Mouse (Mus musculus) stomach, postnatal 0 days (tissue): ENCODE results near the gene Oxct2a. TPM values are rescaled to one million over a fixed set of nuclear protein-coding genes. Genes with fewer than 3 reads are reported as not detected.

Experiments used
- ATAC-seq: fragments of 200-750 bp; cut with Nextera tagmentation; 2 replicates; pipeline ENCODE4 v1.8.0; 2017; ENCODE audit not compliant: low FRiP score, low TSS enrichment
- DNase-seq: peaks from one replicate; pipeline ENCODE4 v3.0.0-alpha.2; 2016; ENCODE audit warnings: low spot score
- H3K27ac ChIP-seq: fragments of 300-500 bp; sonication (generic); replicated peaks from 2 replicates; pipeline ENCODE4 v1.5.1; 2014; ENCODE audit warnings: mild to moderate bottlenecking, control low read depth
- H3K27me3 ChIP-seq: fragments of 300-500 bp; sonication (generic); 2 replicates; pipeline ENCODE4 v1.6.1; 2014; ENCODE audit warnings: low read length; ENCODE audit not compliant: control insufficient read depth, insufficient read depth
- H3K36me3 ChIP-seq: fragments of 300-500 bp; sonication (generic); 2 replicates; pipeline ENCODE4 v1.6.1; 2014; ENCODE audit warnings: low read length, mixed read lengths; ENCODE audit not compliant: control insufficient read depth, insufficient read depth
- H3K4me1 ChIP-seq: fragments of 300-500 bp; sonication (generic); replicated peaks from 2 replicates; pipeline ENCODE4 v1.6.1; 2014; ENCODE audit warnings: antibody characterized with exemption; ENCODE audit not compliant: control insufficient read depth, insufficient read depth
- H3K4me2 ChIP-seq: fragments of 300-500 bp; sonication (generic); replicated peaks from 2 replicates; pipeline ENCODE4 v1.6.1; 2014; ENCODE audit warnings: low read depth, mild to moderate bottlenecking, control low read depth, moderate library complexity
- H3K4me3 ChIP-seq: fragments of 300-500 bp; sonication (generic); 2 replicates; pipeline ENCODE4 v1.5.1; 2014; ENCODE audit warnings: low read depth, low read length, control low read depth
- H3K9ac ChIP-seq: fragments of 300-500 bp; sonication (generic); 2 replicates; pipeline ENCODE4 v1.6.1; 2014; ENCODE audit warnings: mild to moderate bottlenecking, low read length, control low read depth, mixed read lengths
- H3K9me3 ChIP-seq: fragments of 300-500 bp; sonication (generic); 2 replicates; pipeline ENCODE4 v1.6.1; 2016; ENCODE audit warnings: low read length; ENCODE audit not compliant: control insufficient read depth
- CTCF ChIP-seq: IDR thresholded peaks from 2 replicates; pipeline ENCODE4 v1.5.1; 2016; ENCODE audit warnings: antibody characterized with exemption, low read depth, mild to moderate bottlenecking, moderate library complexity
- EP300 ChIP-seq: optimal IDR thresholded peaks from 2 replicates; pipeline ENCODE3; 2016; ENCODE audit warnings: antibody characterized with exemption
- WGBS: fragments of 180-500 bp; shearing (Covaris S2); extraction: QIAGEN DNeasy Blood & Tissue Kit; methylation state at CpG from one replicate; pipeline ENCODE4 v1.1.7; 2014; 5-methylcytosine and 5-hydroxymethylcytosine counted together
- polyA plus RNA-seq: library from polyadenylated mRNA; unstranded; fragments of >200 nt; fragmentation: Nextera tagmentation; extraction: Ambion mirVana; gene quantifications from 2 replicates; pipeline ENCODE4 v1.2.1, GENCODE M21; 2015

Gene Oxct2a
- polyA plus RNA-seq, 1 experiment from 2014 or later = not detected

GRCm38 (mm10) chr4:123311845-123312244, 11.6 kb downstream of the Oxct2a start:
- no peak for ATAC-seq

GRCm38 (mm10) chr4:123308292-123308691, 15.1 kb downstream of the Oxct2a start:
- no peak for DNase-seq
- H3K27ac ChIP-seq = no peak overlapping the region
- H3K4me3 ChIP-seq = no peak overlapping the region
- 43% methylated on average over 3 of the region's 3 CpGs for WGBS
- no peak for ATAC-seq
- no peaks in the 10 kb centered on the region for H3K4me1 ChIP-seq
- no peak overlapping the region for H3K9ac ChIP-seq
- TF ChIP-seq EP300 (no peak), CTCF (no peak)
- H3K36me3 ChIP-seq = no peaks in the 10 kb centered on the region
- no peaks in the 10 kb centered on the region for H3K9me3 ChIP-seq
- no peaks in the 10 kb centered on the region for H3K27me3 ChIP-seq
- H3K4me2 ChIP-seq = no peak overlapping the region

More at GRCm38 (mm10) chr4:123311845-123312244, 11.6 kb downstream of the Oxct2a start:
- 51% methylated on average over 7 of the region's 7 CpGs for WGBS
- Histone ChIP-seq H3K9me3 (no peaks in the 10 kb centered on the region), H3K4me3 (no peak overlapping the region), H3K36me3 (no peaks in the 10 kb centered on the region), H3K4me2 (no peak overlapping the region), H3K4me1 (no peaks in the 10 kb centered on the region), H3K27ac (no peak overlapping the region), H3K9ac (no peak overlapping the region), H3K27me3 (no peaks in the 10 kb centered on the region)
- DNase-seq = no peak
- TF ChIP-seq EP300 (no peak), CTCF (no peak)

- no peak for TF ChIP-seq EP300
- TF ChIP-seq CTCF = no peak
- H3K4me1 ChIP-seq = no peaks in the 10 kb centered on the region
- no peak overlapping the region for H3K9ac ChIP-seq
- H3K36me3 ChIP-seq = 0 out of 2 replicates have a peak, but pooled peaks cover 3% of the 10 kb centered on the region
- no peaks in the 10 kb centered on the region for H3K9me3 ChIP-seq
- no peak overlapping the region for H3K27ac ChIP-seq
- no peak overlapping the region for H3K4me2 ChIP-seq
- H3K4me3 ChIP-seq = no peak overlapping the region
- no peaks in the 10 kb centered on the region for H3K27me3 ChIP-seq
- DNase-seq (no peak), ATAC-seq (no peak)
- 89% methylated on average over 10 of the region's 10 CpGs for WGBS
Observed at GRCm38 (mm10) chr4:123306999-123307398, 16.4 kb downstream of the Oxct2a start.

GRCm38 (mm10) chr4:123305789-123306188, 17.6 kb downstream of the Oxct2a start:
- peak; percentile 88 for TF ChIP-seq CTCF
- TF ChIP-seq EP300 = no peak
- ATAC-seq = peak; percentile 66
- 24% methylated on average over 3 of the region's 3 CpGs for WGBS
- DNase-seq = no peak
- no peak overlapping the region for H3K4me2 ChIP-seq
- H3K27me3 ChIP-seq = no peaks in the 10 kb centered on the region
- H3K27ac ChIP-seq = no peak overlapping the region
- H3K36me3 ChIP-seq = 0 out of 2 replicates have a peak, but pooled peaks cover 3% of the 10 kb centered on the region
- H3K4me3 ChIP-seq = no peak overlapping the region
- H3K9ac ChIP-seq = no peak overlapping the region
- no peaks in the 10 kb centered on the region for H3K4me1 ChIP-seq
- no peaks in the 10 kb centered on the region for H3K9me3 ChIP-seq

- DNase-seq (no peak), ATAC-seq (no peak)
- no peaks in the 10 kb centered on the region for H3K4me1 ChIP-seq
- no peaks in the 10 kb centered on the region for H3K9me3 ChIP-seq
- H3K36me3 ChIP-seq = peaks cover 32% of the 10 kb centered on the region
- H3K27ac ChIP-seq = no peak overlapping the region
- no peaks in the 10 kb centered on the region for H3K27me3 ChIP-seq
- no peak for TF ChIP-seq CTCF
- no peak for TF ChIP-seq EP300
- no peak overlapping the region for H3K9ac ChIP-seq
- H3K4me3 ChIP-seq = no peak overlapping the region
- 92% methylated on average over 11 of the region's 11 CpGs for WGBS
- no peak overlapping the region for H3K4me2 ChIP-seq
Observed at GRCm38 (mm10) chr4:123298980-123299670, 24.3 kb downstream of the Oxct2a start.

GRCm38 (mm10) chr4:123298226-123298625, 25.2 kb downstream of the Oxct2a start:
- TF ChIP-seq CTCF (no peak), EP300 (no peak)
- DNase-seq (no peak), ATAC-seq (no peak)
- H3K36me3 ChIP-seq = peaks cover 38% of the 10 kb centered on the region
- WGBS = 79% methylated on average over 4 of the region's 4 CpGs
- no peak overlapping the region for H3K9ac ChIP-seq
- H3K4me1 ChIP-seq = no peaks in the 10 kb centered on the region
- no peaks in the 10 kb centered on the region for H3K9me3 ChIP-seq
- no peak overlapping the region for H3K4me3 ChIP-seq
- no peaks in the 10 kb centered on the region for H3K27me3 ChIP-seq
- H3K4me2 ChIP-seq = no peak overlapping the region
- no peak overlapping the region for H3K27ac ChIP-seq
